Mouse (Mus musculus) neural tube, embryonic 13.5 days (tissue): ENCODE results near the gene Piwil4. TPM values are rescaled to one million over a fixed set of nuclear protein-coding genes. Genes with fewer than 3 reads are reported as not detected.
"Not testable (repeated sequence)": the region's sequence is repeated elsewhere in the genome, so short reads cannot be mapped to it uniquely, and the experiment has no call there.

ENCODE experiments used
- ATAC-seq: fragments of 200-750 bp; cut with Nextera tagmentation; 2 replicates; pipeline ENCODE4 v1.8.0; 2017; ENCODE audit warnings: low read depth, mild to moderate bottlenecking, moderate TSS enrichment, moderate library complexity
- H3K27ac ChIP-seq: fragments of 300-500 bp; sonication (generic); replicated peaks from 2 replicates; pipeline ENCODE4 v1.5.1; 2015; ENCODE audit warnings: moderate library complexity, mild to moderate bottlenecking, inconsistent platforms
- H3K27me3 ChIP-seq: fragments of 300-500 bp; sonication (generic); 2 replicates; pipeline ENCODE4 v1.6.1; 2015; ENCODE audit warnings: mild to moderate bottlenecking, inconsistent platforms
- H3K36me3 ChIP-seq: fragments of 300-500 bp; sonication (generic); 2 replicates; pipeline ENCODE4 v1.6.1; 2015; ENCODE audit warnings: mild to moderate bottlenecking, inconsistent platforms
- H3K4me1 ChIP-seq: fragments of 300-500 bp; sonication (generic); replicated peaks from 2 replicates; pipeline ENCODE4 v1.6.1; 2015; ENCODE audit warnings: inconsistent platforms
- H3K4me2 ChIP-seq: fragments of 300-500 bp; sonication (generic); 2 replicates; pipeline ENCODE4 v1.6.1; 2015; ENCODE audit warnings: inconsistent platforms, mild to moderate bottlenecking, moderate library complexity
- H3K4me3 ChIP-seq: fragments of 300-500 bp; sonication (generic); 2 replicates; pipeline ENCODE4 v1.5.1; 2015; ENCODE audit warnings: mild to moderate bottlenecking, inconsistent platforms
- H3K9ac ChIP-seq: fragments of 300-500 bp; sonication (generic); 2 replicates; pipeline ENCODE4 v1.6.1; 2015; ENCODE audit warnings: moderate library complexity, mild to moderate bottlenecking, inconsistent platforms
- H3K9me3 ChIP-seq: fragments of 300-500 bp; sonication (generic); 2 replicates; pipeline ENCODE4 v1.6.1; 2016; ENCODE audit warnings: inconsistent platforms
- WGBS: fragments of 180-500 bp; shearing (Covaris S2); methylation state at CpG from one replicate; pipeline ENCODE4 v1.1.7; 2015; 5-methylcytosine and 5-hydroxymethylcytosine counted together
- polyA plus RNA-seq: library from polyadenylated mRNA; unstranded; fragments of >200 nt; fragmentation: Nextera tagmentation; extraction: Ambion mirVana; gene quantifications from 2 replicates; pipeline ENCODE4 v1.2.1, GENCODE M21; 2015

Gene Piwil4
- polyA plus RNA-seq, 1 experiment from 2014 or later: not detected

DNA sequence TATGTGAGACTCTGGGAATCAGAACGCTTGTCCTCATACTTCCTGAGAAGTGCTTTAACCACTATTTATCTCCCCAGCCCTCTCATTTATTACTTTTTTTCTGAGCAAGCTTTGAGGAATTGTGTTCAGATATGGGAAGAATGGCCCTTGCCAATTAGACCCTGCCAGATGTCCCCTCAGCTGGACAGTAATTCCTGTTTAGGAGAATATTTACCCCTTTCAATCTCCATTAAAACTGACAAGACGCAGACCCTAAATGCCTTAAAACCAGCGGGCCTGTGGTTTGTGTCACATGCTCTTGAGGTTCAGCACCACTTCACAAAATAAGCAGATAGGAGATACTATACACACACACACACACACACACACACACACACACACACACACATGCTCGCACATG is 56.2 kb downstream of the Piwil4 start:
- 58% methylated on average over 4 of the region's 4 CpGs for WGBS
- no peaks in the 10 kb centered on the region for H3K4me1 ChIP-seq

DNA sequence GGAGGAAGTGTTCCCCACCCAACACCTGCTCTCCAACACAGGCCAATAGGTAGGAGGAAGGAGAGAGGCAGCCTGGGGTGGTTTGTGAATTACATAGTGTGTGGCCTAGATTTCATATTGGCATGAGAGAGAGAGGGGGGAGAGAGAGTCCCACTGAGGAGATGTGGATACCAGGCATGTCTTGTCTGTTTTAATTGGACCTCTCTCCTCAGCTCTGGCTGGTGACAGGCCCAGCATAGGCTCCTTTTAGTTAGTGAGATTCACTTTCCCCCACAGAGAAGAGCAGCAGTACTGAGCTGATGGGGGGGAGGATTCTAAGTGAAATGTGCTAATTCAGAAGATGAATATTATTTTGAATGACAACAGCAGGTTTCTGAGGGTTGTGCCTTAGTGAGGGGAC is 57.8 kb downstream of the Piwil4 start:
- ATAC-seq: no peak

More for the DNA sequence above, 56.2 kb downstream of the Piwil4 start:
- Histone ChIP-seq H3K9me3 (no peaks in the 10 kb centered on the region), H3K36me3 (no peaks in the 10 kb centered on the region), H3K27ac (no peak overlapping the region), H3K9ac (no peak overlapping the region), H3K4me2 (no peak overlapping the region), H3K4me3 (no peak overlapping the region), H3K27me3 (no peaks in the 10 kb centered on the region)
- no peak for ATAC-seq

DNA sequence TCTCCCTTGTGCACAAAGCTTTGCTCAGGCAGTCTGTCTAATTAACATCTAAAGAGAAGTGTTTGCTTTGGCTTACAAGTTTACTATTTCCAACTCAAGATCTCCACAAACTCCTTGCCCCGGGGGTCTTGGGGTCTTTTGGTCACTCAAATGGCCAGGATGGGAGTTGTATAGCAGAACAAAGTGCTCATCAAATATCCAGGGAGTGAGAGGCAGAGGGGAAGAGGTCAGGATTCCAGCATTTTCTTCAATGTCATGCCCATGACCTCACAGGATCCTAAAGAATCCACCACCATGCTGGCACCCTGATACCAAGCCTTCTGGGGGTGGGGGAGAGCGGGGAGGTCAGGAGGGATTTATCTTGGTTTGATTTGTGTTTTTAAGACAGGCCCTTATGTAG is 59.9 kb downstream of the Piwil4 start:
- ATAC-seq: no peak
- H3K4me1 ChIP-seq: no peaks in the 10 kb centered on the region
- no peaks in the 10 kb centered on the region for H3K27me3 ChIP-seq
- H3K9me3 ChIP-seq: peaks cover 7% of the 10 kb centered on the region; the same call in 1 of the 2 replicates
- 58% methylated on average over 2 of the region's 2 CpGs for WGBS
- no peaks in the 10 kb centered on the region for H3K36me3 ChIP-seq
- H3K4me3 ChIP-seq: no peak overlapping the region
- H3K27ac ChIP-seq: no peak overlapping the region
- no peak overlapping the region for H3K4me2 ChIP-seq
- no peak overlapping the region for H3K9ac ChIP-seq

More for the DNA sequence above, 57.8 kb downstream of the Piwil4 start:
- Histone ChIP-seq H3K27me3 (no peaks in the 10 kb centered on the region), H3K9ac (no peak overlapping the region), H3K4me1 (no peaks in the 10 kb centered on the region), H3K4me3 (no peak overlapping the region), H3K4me2 (no peak overlapping the region), H3K36me3 (no peaks in the 10 kb centered on the region), H3K9me3 (peaks cover 7% of the 10 kb centered on the region; the same call in 1 of the 2 replicates), H3K27ac (no peak overlapping the region)

DNA sequence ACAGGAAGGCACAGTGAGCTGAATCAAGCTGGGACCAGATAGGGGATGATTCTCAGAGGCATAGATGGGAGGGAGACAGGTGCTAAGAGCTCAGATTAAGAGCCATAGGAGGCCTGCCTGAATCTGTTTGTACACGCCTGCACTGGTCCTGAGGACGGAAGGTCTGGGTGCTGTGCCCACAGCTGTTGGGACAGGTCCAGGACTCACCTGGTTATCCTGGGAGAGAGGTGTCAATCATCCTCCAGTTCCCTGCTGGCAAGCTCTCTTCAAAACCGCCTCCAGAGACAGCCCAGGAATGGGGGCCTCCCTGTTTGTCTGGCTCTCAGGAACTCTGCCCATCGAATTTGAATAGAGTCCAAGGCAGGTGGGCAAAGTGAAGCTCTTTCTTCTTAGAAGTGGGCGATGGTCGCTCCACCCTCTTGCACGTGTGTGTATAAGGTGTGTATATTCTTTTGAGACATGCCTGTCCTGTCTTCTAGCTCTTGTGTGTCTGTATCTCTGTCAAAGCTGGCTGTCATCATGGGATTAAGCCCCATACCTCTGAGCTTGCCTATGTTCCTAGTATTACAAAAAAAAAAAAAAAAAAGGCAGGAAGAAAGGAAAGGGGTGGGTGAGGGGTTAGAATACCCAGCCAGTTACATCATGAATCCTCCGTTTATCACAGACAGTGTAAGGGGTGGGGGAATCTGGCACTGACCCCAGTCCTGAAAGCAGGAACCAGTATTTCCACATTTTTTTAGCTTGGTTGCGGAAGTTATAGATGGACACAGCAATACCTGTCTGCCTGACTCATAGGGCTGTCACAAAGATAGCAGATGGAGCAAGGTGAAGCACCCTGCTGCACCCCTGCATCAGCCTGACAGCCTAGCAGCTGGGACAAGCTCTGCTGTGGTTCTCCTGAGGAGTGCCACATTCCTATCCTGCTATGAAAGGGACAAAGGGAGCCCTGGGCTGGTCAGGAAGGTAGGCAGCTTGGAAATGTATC is 64.5 kb downstream of the Piwil4 start:
- Histone ChIP-seq H3K9ac (no peak overlapping the region), H3K27ac (no peak overlapping the region), H3K4me3 (no peak overlapping the region), H3K4me1 (no peaks in the 10 kb centered on the region), H3K9me3 (peaks cover 7% of the 10 kb centered on the region; the same call in 1 of the 2 replicates), H3K4me2 (no peak overlapping the region), H3K36me3 (no peaks in the 10 kb centered on the region), H3K27me3 (no peaks in the 10 kb centered on the region)
- ATAC-seq: no peak
- 63% methylated on average over 9 of the region's 9 CpGs for WGBS

DNA sequence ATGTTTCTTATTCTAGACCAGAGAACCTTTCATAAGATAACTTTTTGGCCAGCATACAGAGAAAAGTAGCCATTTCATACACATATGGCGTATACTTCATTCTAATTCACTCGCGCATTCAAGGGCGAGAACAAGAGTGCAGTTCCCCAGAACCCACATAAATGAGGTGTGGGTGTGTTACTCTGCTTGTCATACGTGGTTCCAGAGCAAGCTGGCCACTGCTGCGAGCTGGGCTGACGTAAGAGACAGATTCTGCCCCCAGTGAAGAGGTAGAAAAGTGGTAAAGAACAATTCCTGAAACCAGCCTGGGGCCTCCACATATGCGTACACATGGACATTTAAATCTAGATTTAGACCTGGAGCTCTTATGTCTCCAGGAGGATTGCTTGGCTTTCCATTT is 66.0 kb downstream of the Piwil4 start:
- Histone ChIP-seq H3K36me3 (no peaks in the 10 kb centered on the region), H3K9me3 (peaks cover 7% of the 10 kb centered on the region; the same call in 1 of the 2 replicates), H3K27ac (no peak overlapping the region), H3K9ac (no peak overlapping the region), H3K4me3 (no peak overlapping the region), H3K4me1 (no peaks in the 10 kb centered on the region), H3K27me3 (no peaks in the 10 kb centered on the region), H3K4me2 (no peak overlapping the region)
- no peak for ATAC-seq
- WGBS: 90% methylated on average over 8 of the region's 8 CpGs

DNA sequence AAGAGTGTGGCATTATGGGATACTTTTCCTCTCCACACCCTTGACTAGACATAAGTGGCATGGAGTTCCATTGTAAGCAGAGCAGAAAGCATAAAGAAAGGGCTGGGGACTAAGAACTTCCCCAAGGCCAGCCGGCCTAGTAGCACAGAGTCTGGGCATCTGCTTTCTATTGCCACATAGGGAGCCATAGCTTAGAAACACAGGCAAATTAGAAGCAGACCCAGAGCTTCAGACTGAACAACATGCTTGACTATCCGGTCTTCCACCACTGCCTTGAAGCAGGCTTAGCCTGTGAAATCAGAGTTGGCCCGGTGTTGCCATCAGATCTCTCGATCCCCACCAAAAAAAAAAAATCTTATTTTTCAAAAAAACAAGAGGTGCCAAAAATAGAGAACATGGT is 67.4 kb downstream of the Piwil4 start:
- Histone ChIP-seq H3K4me3 (no peak overlapping the region), H3K4me2 (no peak overlapping the region), H3K9me3 (peaks cover under 1% of the 10 kb centered on the region; the same call in 1 of the 2 replicates), H3K27ac (no peak overlapping the region), H3K9ac (no peak overlapping the region), H3K27me3 (no peaks in the 10 kb centered on the region), H3K4me1 (no peaks in the 10 kb centered on the region), H3K36me3 (no peaks in the 10 kb centered on the region)
- ATAC-seq: no peak
- 80% methylated on average over 4 of the region's 4 CpGs for WGBS

DNA sequence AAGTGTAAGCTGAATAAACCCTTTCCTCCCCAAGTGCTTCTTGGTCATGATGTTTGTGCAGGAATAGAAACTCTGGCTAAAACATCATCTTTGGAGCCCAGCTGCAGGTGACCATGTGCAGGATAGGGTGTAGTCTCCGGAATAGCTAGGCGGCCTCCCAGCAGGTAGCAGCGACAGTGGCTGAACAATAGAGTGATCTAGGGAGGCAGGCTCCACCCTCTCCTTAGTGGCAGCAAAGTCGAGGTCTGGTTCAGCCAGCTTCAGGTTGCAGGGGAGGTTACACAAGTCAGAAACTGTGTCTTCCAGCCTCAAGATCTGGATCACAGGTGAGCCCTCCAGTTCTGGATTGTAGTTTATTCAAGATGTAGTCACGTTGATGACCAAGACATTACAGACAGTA is 68.6 kb downstream of the Piwil4 start:
- not testable (repeated sequence) for H3K27me3 ChIP-seq, H3K4me2 ChIP-seq, ATAC-seq, H3K4me1 ChIP-seq, H3K36me3 ChIP-seq, H3K9me3 ChIP-seq, H3K9ac ChIP-seq, H3K27ac ChIP-seq, H3K4me3 ChIP-seq
- WGBS: 40% methylated on average over 5 of the region's 5 CpGs

DNA sequence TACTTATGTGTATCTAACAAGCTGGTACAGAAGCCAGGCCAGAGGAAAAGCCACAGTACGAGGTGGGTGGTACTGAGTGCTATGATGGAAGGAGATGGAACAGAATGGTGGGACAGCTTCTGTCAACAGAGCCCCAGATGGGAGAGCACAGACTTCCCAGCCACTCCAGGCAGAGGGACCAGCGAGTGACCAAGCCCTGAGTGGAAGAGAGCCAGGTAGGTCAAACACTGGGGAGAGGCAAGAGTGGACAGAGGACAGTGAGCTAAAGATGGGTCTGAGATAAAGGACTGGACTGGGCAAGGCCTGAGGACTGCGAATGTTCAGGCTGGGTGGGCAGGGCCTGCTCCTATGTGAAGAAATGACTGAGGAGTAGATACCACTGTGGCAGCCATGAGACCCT is 72.2 kb downstream of the Piwil4 start:
- H3K9me3 ChIP-seq: no peaks in the 10 kb centered on the region
- no peak overlapping the region for H3K9ac ChIP-seq
- WGBS: 92% methylated on average over 3 of the region's 3 CpGs
- H3K4me2 ChIP-seq: no peak overlapping the region
- H3K27ac ChIP-seq: no peak overlapping the region
- no peaks in the 10 kb centered on the region for H3K4me1 ChIP-seq
- H3K4me3 ChIP-seq: no peak overlapping the region
- H3K36me3 ChIP-seq: no peaks in the 10 kb centered on the region
- ATAC-seq: no peak
- H3K27me3 ChIP-seq: no peaks in the 10 kb centered on the region

DNA sequence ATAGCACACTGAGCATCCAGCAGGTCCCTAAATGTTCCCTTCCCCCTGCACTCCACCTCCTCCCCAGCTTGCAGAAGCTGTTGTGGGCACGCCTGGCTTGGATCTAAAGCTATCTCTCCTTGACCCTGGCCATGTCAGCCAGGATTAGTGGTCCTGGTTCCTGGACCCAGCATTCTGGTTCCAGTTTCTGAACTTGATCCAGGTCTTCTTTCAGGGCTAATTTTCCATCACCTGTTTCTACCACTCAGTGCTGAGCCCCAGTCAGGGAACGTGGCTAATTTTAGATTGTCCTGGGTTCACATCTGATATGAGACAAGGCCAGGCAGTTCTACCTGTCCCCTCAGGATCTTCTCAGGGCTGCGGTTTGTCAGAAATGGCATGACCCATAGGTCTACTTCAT is 74.5 kb downstream of the Piwil4 start:
- 90% methylated on average over 3 of the region's 3 CpGs for WGBS
- H3K4me2 ChIP-seq: no peak overlapping the region
- H3K4me3 ChIP-seq: no peak overlapping the region
- H3K9me3 ChIP-seq: no peaks in the 10 kb centered on the region
- H3K4me1 ChIP-seq: no peaks in the 10 kb centered on the region
- no peak overlapping the region for H3K9ac ChIP-seq
- H3K36me3 ChIP-seq: no peaks in the 10 kb centered on the region
- H3K27ac ChIP-seq: no peak overlapping the region
- ATAC-seq: no peak
- H3K27me3 ChIP-seq: no peaks in the 10 kb centered on the region

DNA sequence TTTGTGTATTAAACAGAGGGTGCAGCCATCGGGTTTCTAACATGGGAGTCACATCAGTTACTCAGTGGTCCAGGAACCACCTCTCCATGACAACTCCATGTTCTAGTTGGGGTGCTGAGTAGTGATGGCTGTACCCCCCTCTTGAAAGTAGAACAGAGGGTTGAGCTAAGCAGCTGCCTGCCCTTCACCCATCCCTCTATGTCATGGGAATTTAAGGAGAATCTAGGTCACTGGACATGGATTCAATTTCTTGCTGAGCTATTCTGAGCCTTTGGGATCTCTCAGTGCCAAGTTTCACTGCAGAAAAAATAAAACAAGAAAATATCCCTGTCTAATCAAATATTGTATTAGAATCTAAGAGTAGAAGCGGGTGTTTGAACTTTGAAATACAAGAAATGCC is 76.9 kb downstream of the Piwil4 start:
- H3K9me3 ChIP-seq: no peaks in the 10 kb centered on the region

DNA sequence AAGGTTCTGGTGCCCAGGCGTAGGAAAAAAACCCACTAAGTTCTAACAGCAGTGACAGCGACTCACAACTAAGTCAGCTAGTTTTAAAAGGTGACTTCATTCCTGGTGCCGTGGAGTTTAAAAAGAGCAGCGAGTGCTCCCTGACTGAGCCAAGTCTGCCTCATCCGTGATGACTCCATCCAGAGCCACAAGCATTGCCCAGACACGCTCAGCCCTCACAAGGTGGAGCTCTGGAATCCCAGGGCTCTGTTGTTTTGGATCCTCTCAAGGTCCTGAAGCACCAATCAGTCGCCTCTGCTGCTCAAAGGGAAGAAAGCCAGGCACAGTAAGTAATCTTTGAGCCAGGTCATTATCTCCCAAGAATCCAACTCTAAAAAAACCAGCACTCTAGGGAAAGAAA is 77.7 kb downstream of the Piwil4 start:
- Histone ChIP-seq H3K9ac (no peak overlapping the region), H3K4me2 (no peak overlapping the region), H3K27me3 (no peaks in the 10 kb centered on the region), H3K4me3 (no peak overlapping the region), H3K4me1 (no peaks in the 10 kb centered on the region), H3K27ac (no peak overlapping the region), H3K9me3 (no peaks in the 10 kb centered on the region), H3K36me3 (no peaks in the 10 kb centered on the region)
- 80% methylated on average over 7 of the region's 7 CpGs for WGBS
- no peak for ATAC-seq

More for the DNA sequence above, 76.9 kb downstream of the Piwil4 start:
- no peak for ATAC-seq
- Histone ChIP-seq H3K4me2 (no peak overlapping the region), H3K9ac (no peak overlapping the region), H3K27ac (no peak overlapping the region), H3K4me1 (no peaks in the 10 kb centered on the region), H3K36me3 (no peaks in the 10 kb centered on the region), H3K27me3 (no peaks in the 10 kb centered on the region), H3K4me3 (no peak overlapping the region)
- WGBS: 90% methylated on average over 2 of the region's 2 CpGs

DNA sequence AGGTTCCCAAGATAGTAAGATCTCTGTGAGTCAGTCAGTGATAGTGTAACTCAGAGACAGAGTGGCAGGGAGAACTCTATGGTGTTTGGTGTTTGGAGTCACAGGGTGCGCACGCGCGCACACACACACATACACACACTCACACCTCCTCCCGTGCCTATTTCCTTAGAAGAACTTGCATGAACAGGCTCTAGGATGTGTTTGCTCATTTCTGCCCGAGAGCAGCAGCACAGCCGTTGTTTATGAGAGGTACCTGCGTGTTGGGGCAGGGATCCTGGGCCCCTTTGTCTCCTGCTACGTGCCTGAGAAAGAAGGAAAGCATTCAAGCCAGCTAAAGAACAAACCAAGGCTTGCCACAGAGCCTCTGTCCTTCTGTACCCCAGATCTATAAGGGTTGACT is 78.4 kb downstream of the Piwil4 start:
- no peak overlapping the region for H3K4me3 ChIP-seq
- ATAC-seq: no peak
- no peak overlapping the region for H3K9ac ChIP-seq
- no peak overlapping the region for H3K4me2 ChIP-seq
- H3K36me3 ChIP-seq: no peaks in the 10 kb centered on the region
- H3K27ac ChIP-seq: no peak overlapping the region
- H3K9me3 ChIP-seq: no peaks in the 10 kb centered on the region
- 92% methylated on average over 9 of the region's 9 CpGs for WGBS
- H3K4me1 ChIP-seq: no peaks in the 10 kb centered on the region
- no peaks in the 10 kb centered on the region for H3K27me3 ChIP-seq

DNA sequence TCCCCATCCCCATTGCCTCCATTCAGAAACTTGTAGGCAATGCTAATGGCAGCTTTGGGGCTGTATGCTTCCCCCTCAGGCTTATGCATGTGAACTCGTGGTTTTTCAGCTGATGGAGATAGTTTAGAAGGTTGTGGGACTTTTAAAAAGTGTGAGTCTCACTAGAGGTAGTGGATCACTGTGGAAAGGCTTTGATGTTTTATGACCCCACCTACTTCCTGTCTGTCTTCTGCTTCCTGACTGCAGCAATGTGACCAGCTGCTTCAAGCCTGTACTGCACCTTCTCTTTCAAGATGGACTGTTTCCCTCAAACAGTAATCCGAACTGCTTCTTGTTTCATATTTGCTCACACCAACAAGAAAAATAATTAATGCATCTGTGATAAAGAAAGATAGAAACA is 82.6 kb downstream of the Piwil4 start:
- Histone ChIP-seq H3K9me3 (no peaks in the 10 kb centered on the region), H3K27ac (no peak overlapping the region), H3K4me3 (no peak overlapping the region), H3K4me1 (no peaks in the 10 kb centered on the region), H3K27me3 (no peaks in the 10 kb centered on the region), H3K36me3 (no peaks in the 10 kb centered on the region), H3K4me2 (no peak overlapping the region), H3K9ac (no peak overlapping the region)
- WGBS: 49% methylated on average over 2 of the region's 2 CpGs
- ATAC-seq: no peak
